Mouse (Mus musculus) bone marrow macrophage, adult 2 months (primary cell): Measurements from ENCODE around the gene Btn2a2.

Experiments
- CTCF ChIP-seq: IDR thresholded peaks from 2 replicates; pipeline ENCODE4 v1.5.1; 2012; ENCODE audit warnings: low read depth, mild to moderate bottlenecking, low read length, moderate library complexity
- POLR2A ChIP-seq: IDR thresholded peaks from 2 replicates; pipeline ENCODE4 v1.6.1; 2012; ENCODE audit warnings: mild to moderate bottlenecking, low read depth, low read length, borderline replicate concordance

DNA sequence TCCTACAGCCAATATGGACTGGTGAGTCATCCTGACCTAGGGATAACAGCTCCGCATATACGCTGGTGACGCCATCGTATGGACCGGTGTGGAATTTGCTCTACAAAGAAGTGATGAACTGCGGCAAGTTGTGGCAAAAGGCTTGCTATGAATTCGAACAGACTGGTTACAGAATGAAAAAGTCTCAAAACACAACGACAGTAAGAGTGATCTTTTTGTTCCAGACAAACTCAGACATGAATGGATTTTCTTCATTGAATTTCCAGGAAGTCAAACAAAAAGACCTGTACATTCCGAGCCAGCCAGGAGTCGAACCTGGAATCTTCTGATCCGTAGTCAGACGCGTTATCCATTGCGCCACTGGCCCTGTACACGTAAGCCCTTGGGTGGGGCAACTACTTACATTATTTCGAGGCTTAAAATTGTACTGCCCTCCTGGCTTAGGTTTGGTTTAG is 42.1 kb downstream of the Btn2a2 start:
- no peak for TF ChIP-seq POLR2A
- no peak for TF ChIP-seq CTCF
